Mouse (Mus musculus) G1E (cell line): ENCODE measurements around the gene Cacng8. TPM values are rescaled to one million over a fixed set of nuclear protein-coding genes. Genes with fewer than 3 reads are reported as not detected.

ENCODE experiments used
- ATAC-seq: 2 replicates; pipeline ENCODE4 v1.8.0; 2016; ENCODE audit warnings: mild to moderate bottlenecking; ENCODE audit not compliant: insufficient number of reproducible peaks, poor library complexity, low FRiP score, severe bottlenecking; ENCODE audit errors: extremely low read depth
- DNase-seq: peaks from one replicate; pipeline ENCODE4 v3.0.0; 2012; ENCODE audit warnings: low spot score
- H3K27me3 ChIP-seq: 2 replicates; pipeline ENCODE4 v1.6.1; 2012; ENCODE audit warnings: mild to moderate bottlenecking, low read length, inconsistent platforms; ENCODE audit not compliant: insufficient read depth
- H3K36me3 ChIP-seq: replicated peaks from 2 replicates; pipeline ENCODE3; 2012; ENCODE audit warnings: mild to moderate bottlenecking, inconsistent platforms
- H3K4me1 ChIP-seq: 2 replicates; pipeline ENCODE4 v1.6.1; 2012; ENCODE audit warnings: low read depth, low read length, inconsistent platforms, mixed read lengths; ENCODE audit not compliant: insufficient read depth
- H3K4me3 ChIP-seq: 2 replicates; pipeline ENCODE4 v1.5.1; 2012; ENCODE audit warnings: low read depth, mild to moderate bottlenecking, inconsistent platforms, low read length, moderate library complexity, mixed read lengths
- H3K9me3 ChIP-seq: replicated peaks from 2 replicates; pipeline ENCODE4 v1.6.1; 2012; ENCODE audit warnings: inconsistent platforms
- CTCF ChIP-seq: IDR thresholded peaks from 2 replicates; pipeline ENCODE4 v1.5.1; 2012; ENCODE audit warnings: low read depth, low read length, inconsistent platforms, mixed read lengths
- GATA1 ChIP-seq: IDR thresholded peaks from 2 replicates; pipeline ENCODE4 v1.6.1; 2012; ENCODE audit warnings: borderline replicate concordance, low read length, inconsistent platforms, mixed read lengths
- GATA2 ChIP-seq: IDR thresholded peaks from 2 replicates; pipeline ENCODE4 v1.6.1; 2012; ENCODE audit warnings: low read depth, low read length, inconsistent platforms, borderline replicate concordance
- POLR2AphosphoS5 ChIP-seq: IDR thresholded peaks from 2 replicates; pipeline ENCODE4 v1.6.1; 2012; ENCODE audit warnings: low read depth, low read length, inconsistent platforms; ENCODE audit not compliant: insufficient replicate concordance
- TAL1 ChIP-seq: conservative IDR thresholded peaks from 2 replicates; pipeline ENCODE4 v1.6.1; 2012; ENCODE audit warnings: low read depth, low read length, inconsistent platforms, mixed read lengths
- polyA plus RNA-seq: library from polyadenylated mRNA; stranded (reverse); fragments of >175 nt; gene quantifications from 2 replicates; pipeline ENCODE4 v1.2.3, GENCODE M21; 2012
- total RNA-seq, 2 experiments: library from RNA; stranded (forward) in 1 of 2; stranded (reverse) in 1 of 2; fragments of 200-1000 nt in 1 of 2; fragments of >200 nt in 1 of 2; fragmentation: Nextera tagmentation in 1 of 2; gene quantifications; 2 replicates each; pipeline ENCODE4 v1.2.3; 2014 to 2017

Cacng8 gene
- total and polyA plus RNA-seq, 3 experiments, result not detected

GRCm38 (mm10) chr7:3432066-3432465 lies 41.6 kb downstream of the Cacng8 start:
- Histone ChIP-seq H3K36me3 (no peaks in the 10 kb centered on the region), H3K4me1 (no peaks in the 10 kb centered on the region), H3K27me3 (no peaks in the 10 kb centered on the region), H3K9me3 (peaks cover 4% of the 10 kb centered on the region; the same call in 1 of the 2 replicates), H3K4me3 (no peak overlapping the region)
- ATAC-seq (no peak), DNase-seq (no peak)
- TF ChIP-seq GATA2 (no peak), TAL1 (no peak), POLR2AphosphoS5 (no peak), CTCF (no peak), GATA1 (no peak)

DNA sequence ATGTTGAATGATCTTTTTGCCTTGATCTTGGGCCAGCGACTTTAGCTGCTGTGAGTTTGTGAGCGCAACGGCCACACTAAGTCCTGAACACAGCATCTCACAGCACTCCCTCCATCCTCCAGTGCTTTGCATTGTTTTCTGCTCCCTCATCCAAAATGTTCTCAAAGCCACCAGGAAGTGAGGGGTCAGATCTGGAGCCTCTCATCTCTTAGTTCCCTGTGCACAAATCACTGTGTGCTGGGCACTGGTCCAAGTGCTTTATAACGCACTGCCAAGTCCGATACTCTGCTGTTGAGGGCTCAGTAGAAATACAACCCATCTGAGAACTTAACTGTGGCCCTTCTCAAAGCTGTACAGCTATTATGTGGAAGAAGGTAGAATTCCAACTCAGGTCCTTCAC lies 47.5 kb downstream of the Cacng8 start:
- TF ChIP-seq CTCF, result no peak
- TF ChIP-seq TAL1, result no peak
- TF ChIP-seq POLR2AphosphoS5, result no peak
- no peak for TF ChIP-seq GATA1
- no peak for TF ChIP-seq GATA2
- no peak overlapping the region for H3K4me3 ChIP-seq
- no peaks in the 10 kb centered on the region for H3K27me3 ChIP-seq
- no peak for DNase-seq
- no peaks in the 10 kb centered on the region for H3K36me3 ChIP-seq
- ATAC-seq, result no peak
- H3K9me3 ChIP-seq, result peaks cover 4% of the 10 kb centered on the region; the same call in 1 of the 2 replicates
- no peaks in the 10 kb centered on the region for H3K4me1 ChIP-seq

GRCm38 (mm10) chr7:3439984-3440383 lies 49.5 kb downstream of the Cacng8 start:
- Histone ChIP-seq H3K27me3 (no peaks in the 10 kb centered on the region), H3K4me1 (no peaks in the 10 kb centered on the region), H3K36me3 (no peaks in the 10 kb centered on the region), H3K9me3 (no peaks in the 10 kb centered on the region), H3K4me3 (no peak overlapping the region)
- ATAC-seq (no peak), DNase-seq (no peak)
- no peak for TF ChIP-seq TAL1
- no peak for TF ChIP-seq GATA1
- no peak for TF ChIP-seq CTCF
- TF ChIP-seq GATA2, result no peak
- TF ChIP-seq POLR2AphosphoS5, result no peak

DNA sequence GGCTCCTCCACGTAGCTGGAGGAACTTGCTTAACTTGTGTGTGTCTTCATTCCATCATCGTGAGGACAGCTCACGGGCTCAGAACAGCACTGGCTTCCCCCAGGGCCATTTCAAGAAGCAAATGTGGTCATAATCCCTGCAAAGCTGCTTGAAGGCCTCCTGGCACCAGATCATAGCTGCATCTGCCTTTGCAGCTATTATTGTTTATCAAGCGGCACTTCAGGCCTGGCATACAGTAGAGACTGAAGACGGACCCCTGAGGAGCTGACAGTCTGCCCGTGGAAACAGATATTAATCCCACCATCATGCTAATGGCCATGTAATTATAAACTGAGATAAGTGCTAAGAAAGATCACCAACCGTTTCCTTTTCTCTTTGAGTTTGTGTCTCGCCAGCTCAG lies 50.0 kb downstream of the Cacng8 start:
- no peak overlapping the region for H3K4me3 ChIP-seq
- DNase-seq (no peak), ATAC-seq (no peak)
- H3K9me3 ChIP-seq, result no peaks in the 10 kb centered on the region
- no peaks in the 10 kb centered on the region for H3K36me3 ChIP-seq
- TF ChIP-seq POLR2AphosphoS5 (no peak), TAL1 (no peak), GATA1 (no peak), CTCF (no peak), GATA2 (no peak)
- no peaks in the 10 kb centered on the region for H3K27me3 ChIP-seq
- no peaks in the 10 kb centered on the region for H3K4me1 ChIP-seq

DNA sequence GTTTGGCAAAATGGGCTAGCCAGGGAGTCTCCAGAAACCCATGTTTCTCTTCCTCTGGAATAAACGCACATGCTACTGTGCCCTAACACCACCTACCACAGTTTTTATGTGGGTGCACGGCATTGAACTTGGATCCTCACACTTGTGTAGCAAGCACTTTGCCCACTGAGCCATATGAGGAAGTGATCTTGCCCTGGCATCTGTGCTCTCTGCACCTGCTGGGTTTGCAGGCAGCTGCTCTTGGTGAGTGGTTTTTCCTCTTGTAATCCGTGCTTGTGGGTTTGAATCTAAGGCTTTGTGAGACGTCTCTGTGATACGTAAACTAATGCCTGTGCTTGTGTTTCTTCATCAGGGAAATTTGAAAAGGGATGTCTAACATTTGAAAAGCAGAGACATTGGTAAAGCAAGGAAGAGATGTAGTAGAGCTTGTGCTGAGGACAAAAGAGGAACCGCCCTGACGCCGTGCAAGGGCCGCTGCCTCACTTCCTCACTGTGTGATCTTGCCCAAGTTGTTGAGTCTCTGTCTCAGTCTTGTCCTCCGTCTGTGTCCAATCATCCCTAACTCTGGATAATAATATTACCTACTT lies 52.1 kb downstream of the Cacng8 start:
- no peaks in the 10 kb centered on the region for H3K9me3 ChIP-seq
- H3K36me3 ChIP-seq, result no peaks in the 10 kb centered on the region
- TF ChIP-seq GATA1 (no peak), GATA2 (no peak), POLR2AphosphoS5 (no peak), CTCF (no peak), TAL1 (no peak)
- no peaks in the 10 kb centered on the region for H3K4me1 ChIP-seq
- DNase-seq (no peak), ATAC-seq (no peak)
- H3K27me3 ChIP-seq, result no peaks in the 10 kb centered on the region
- no peak overlapping the region for H3K4me3 ChIP-seq

DNA sequence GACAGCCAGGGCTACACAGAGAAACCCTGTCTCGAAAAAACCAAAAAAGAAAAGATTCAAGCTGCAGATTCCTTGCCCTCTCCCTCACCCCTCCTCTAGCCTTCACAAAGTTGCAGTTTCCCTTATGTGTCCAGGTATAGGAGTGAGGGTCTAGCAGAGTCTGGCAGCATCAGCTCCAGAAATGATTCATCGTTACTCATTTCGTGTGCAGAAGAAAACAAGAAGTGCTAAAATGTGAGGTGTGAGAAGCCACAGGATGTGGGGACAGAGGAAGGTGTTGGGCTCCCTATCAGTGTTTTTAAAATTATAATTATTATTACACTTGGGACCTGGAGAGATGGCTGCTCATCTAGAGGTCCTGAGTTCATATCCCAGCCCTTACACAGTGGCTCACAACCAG lies 54.2 kb downstream of the Cacng8 start:
- Histone ChIP-seq H3K4me3 (no peak overlapping the region), H3K4me1 (no peaks in the 10 kb centered on the region), H3K27me3 (no peaks in the 10 kb centered on the region), H3K36me3 (no peaks in the 10 kb centered on the region), H3K9me3 (no peaks in the 10 kb centered on the region)
- no peak for ATAC-seq
- TF ChIP-seq GATA1, result no peak
- TF ChIP-seq POLR2AphosphoS5, result no peak
- TF ChIP-seq TAL1, result no peak
- no peak for TF ChIP-seq GATA2
- no peak for TF ChIP-seq CTCF
- DNase-seq, result no peak

GRCm38 (mm10) chr7:3446584-3446983 lies 56.1 kb downstream of the Cacng8 start:
- H3K27me3 ChIP-seq, result no peaks in the 10 kb centered on the region
- ATAC-seq (no peak), DNase-seq (no peak)
- no peaks in the 10 kb centered on the region for H3K9me3 ChIP-seq
- no peak overlapping the region for H3K4me3 ChIP-seq
- no peaks in the 10 kb centered on the region for H3K36me3 ChIP-seq
- no peaks in the 10 kb centered on the region for H3K4me1 ChIP-seq
- TF ChIP-seq GATA1, result no peak
- TF ChIP-seq TAL1, result no peak
- no peak for TF ChIP-seq GATA2
- TF ChIP-seq POLR2AphosphoS5, result no peak
- TF ChIP-seq CTCF, result no peak
